Mouse (Mus musculus) midbrain, embryonic 15.5 days (tissue): ENCODE measurements around the gene Nck2. TPM values are rescaled to one million over a fixed set of nuclear protein-coding genes. Genes with fewer than 3 reads are reported as not detected.

Experiments
- ATAC-seq: fragments of 200-750 bp; cut with Nextera tagmentation; replicated peaks from 2 replicates; pipeline ENCODE4 v1.8.0; 2017; ENCODE audit warnings: moderate TSS enrichment
- H3K27ac ChIP-seq: fragments of 300-500 bp; sonication (generic); 2 replicates; pipeline ENCODE4 v1.5.1; 2015; ENCODE audit warnings: mild to moderate bottlenecking, inconsistent platforms
- H3K27me3 ChIP-seq: fragments of 300-500 bp; sonication (generic); replicated peaks from 2 replicates; pipeline ENCODE4 v1.6.1; 2015; ENCODE audit warnings: inconsistent platforms
- H3K36me3 ChIP-seq: fragments of 300-500 bp; sonication (generic); replicated peaks from 2 replicates; pipeline ENCODE4 v1.6.1; 2015; ENCODE audit warnings: inconsistent platforms
- H3K4me1 ChIP-seq: fragments of 300-500 bp; sonication (generic); 2 replicates; pipeline ENCODE4 v1.6.1; 2015; ENCODE audit warnings: inconsistent platforms
- H3K4me2 ChIP-seq: fragments of 300-500 bp; sonication (generic); 2 replicates; pipeline ENCODE4 v1.6.1; 2015; ENCODE audit warnings: inconsistent platforms, mild to moderate bottlenecking, moderate library complexity
- H3K4me3 ChIP-seq: fragments of 300-500 bp; sonication (generic); 2 replicates; pipeline ENCODE4 v1.5.1; 2015; ENCODE audit warnings: mild to moderate bottlenecking, inconsistent platforms
- H3K9ac ChIP-seq: fragments of 300-500 bp; sonication (generic); 2 replicates; pipeline ENCODE4 v1.6.1; 2015; ENCODE audit warnings: mild to moderate bottlenecking, inconsistent platforms
- H3K9me3 ChIP-seq: fragments of 300-500 bp; sonication (generic); 2 replicates; pipeline ENCODE4 v1.6.1; 2016; ENCODE audit warnings: inconsistent platforms
- WGBS: fragments of 180-500 bp; shearing (Covaris S2); methylation state at CpG from one replicate; pipeline ENCODE4 v1.1.7; 2015; ENCODE audit warnings: mixed read lengths; 5-methylcytosine and 5-hydroxymethylcytosine counted together
- polyA plus RNA-seq: library from polyadenylated mRNA; unstranded; fragments of >200 nt; fragmentation: Nextera tagmentation; extraction: Ambion mirVana; gene quantifications from 2 replicates; pipeline ENCODE4 v1.2.1, GENCODE M21; 2015

Gene Nck2
- polyA plus RNA-seq, 1 experiment from 2014 or later, result 35.5 TPM

DNA sequence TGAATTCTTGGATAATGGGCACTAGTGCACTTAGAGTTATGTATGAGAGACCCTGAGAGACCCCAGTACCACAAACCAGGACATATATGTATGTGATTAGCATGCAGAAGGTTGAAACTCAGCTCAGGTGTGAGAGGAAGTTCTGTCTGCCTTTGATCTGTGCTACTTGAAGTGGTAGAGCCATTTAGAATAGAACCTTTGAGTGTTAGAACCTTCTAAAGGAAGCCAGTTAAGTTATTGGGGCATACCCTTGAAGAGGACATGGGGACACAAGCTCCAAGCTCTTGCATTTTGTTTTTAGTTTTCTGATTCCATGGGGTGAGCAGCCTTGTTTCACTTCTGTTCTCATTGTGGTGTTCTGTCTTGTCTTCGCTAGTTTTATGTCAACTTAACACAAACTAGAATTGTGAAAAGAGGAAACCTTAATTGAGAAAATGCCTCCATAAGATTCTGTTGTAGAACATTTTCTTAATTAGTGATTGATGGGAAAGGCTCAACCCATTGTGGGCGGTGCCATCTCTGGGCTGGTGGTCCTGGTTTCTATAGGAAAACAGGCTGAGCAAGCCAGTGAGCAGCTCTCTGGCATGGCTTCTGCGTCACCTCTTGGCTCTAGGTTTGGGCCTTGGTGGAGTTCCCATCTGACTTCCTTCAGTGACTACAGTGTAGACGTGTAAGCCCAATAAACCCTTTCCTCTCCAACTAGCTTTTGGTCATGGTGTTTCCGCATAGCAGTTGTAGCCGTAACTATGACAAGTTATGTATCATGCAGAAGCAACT is 57.0 kb downstream of the Nck2 start:
- no peak overlapping the region for H3K4me3 ChIP-seq
- no peaks in the 10 kb centered on the region for H3K36me3 ChIP-seq
- H3K9ac ChIP-seq, result no peak overlapping the region
- no peaks in the 10 kb centered on the region for H3K9me3 ChIP-seq
- no peak overlapping the region for H3K27ac ChIP-seq
- no peak for ATAC-seq
- no peak overlapping the region for H3K4me2 ChIP-seq
- H3K27me3 ChIP-seq, result no peaks in the 10 kb centered on the region
- WGBS, result 95% methylated on average over 6 of the region's 6 CpGs
- peaks cover 24% of the 10 kb centered on the region for H3K4me1 ChIP-seq

GRCm38 (mm10) chr1:43501920-43502791 is 57.8 kb downstream of the Nck2 start:
- no peak for ATAC-seq
- Histone ChIP-seq H3K9ac (no peak overlapping the region), H3K4me1 (peaks cover 26% of the 10 kb centered on the region), H3K27ac (no peak overlapping the region), H3K4me2 (no peak overlapping the region), H3K27me3 (no peaks in the 10 kb centered on the region), H3K4me3 (no peak overlapping the region), H3K9me3 (no peaks in the 10 kb centered on the region), H3K36me3 (no peaks in the 10 kb centered on the region)
- 61% methylated on average over 10 of the region's 10 CpGs for WGBS

- H3K4me2 ChIP-seq, result no peak overlapping the region
- H3K27me3 ChIP-seq, result no peaks in the 10 kb centered on the region
- H3K9me3 ChIP-seq, result no peaks in the 10 kb centered on the region
- H3K27ac ChIP-seq, result no peak overlapping the region
- WGBS, result 57% methylated on average over 8 of the region's 8 CpGs
- peaks cover 26% of the 10 kb centered on the region for H3K4me1 ChIP-seq
- no peak overlapping the region for H3K9ac ChIP-seq
- ATAC-seq, result no peak
- H3K4me3 ChIP-seq, result no peak overlapping the region
- no peaks in the 10 kb centered on the region for H3K36me3 ChIP-seq
Measured at GRCm38 (mm10) chr1:43502792-43503146, 58.4 kb downstream of the Nck2 start.

DNA sequence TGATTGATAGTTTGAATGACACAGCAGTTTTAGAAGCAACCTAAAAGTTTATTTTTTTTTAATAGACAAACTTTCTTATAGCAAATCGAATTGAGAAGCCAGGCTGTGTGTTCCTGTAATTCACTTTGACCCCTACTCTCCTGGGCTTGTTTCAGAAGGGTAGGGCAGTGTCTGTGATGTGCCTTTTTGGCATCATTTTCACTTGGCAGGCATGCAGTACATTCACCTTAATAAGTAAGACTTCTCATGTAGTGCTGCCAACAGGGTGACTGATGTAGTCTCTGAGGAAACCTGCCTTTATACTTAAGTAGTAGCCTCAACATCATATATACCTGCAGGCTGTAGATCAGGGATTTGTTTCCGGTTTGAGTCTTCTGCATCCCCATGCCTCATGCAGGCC is 58.9 kb downstream of the Nck2 start:
- ATAC-seq, result no peak
- 76% methylated on average over 2 of the region's 2 CpGs for WGBS
- no peak overlapping the region for H3K27ac ChIP-seq

DNA sequence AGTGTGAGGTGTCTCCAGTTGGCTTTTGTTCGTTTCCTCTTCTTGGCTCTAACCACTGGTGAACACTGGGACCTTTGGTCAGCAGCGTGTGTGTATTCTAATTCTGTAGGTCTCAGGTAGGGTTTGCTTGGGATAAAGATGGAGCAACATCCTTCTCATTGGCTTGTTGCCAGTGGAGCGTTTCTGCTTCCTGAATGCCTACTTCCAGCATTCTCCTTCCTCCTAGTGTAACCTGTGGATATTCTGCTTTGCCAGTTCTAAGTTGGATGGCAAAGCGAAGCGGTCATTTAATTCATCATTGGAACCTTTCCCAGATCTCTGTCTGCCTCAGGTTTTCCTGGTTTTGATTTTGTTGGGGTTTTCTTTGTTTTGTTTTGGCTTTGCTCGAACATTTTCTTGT is 59.3 kb downstream of the Nck2 start:
- H3K9me3 ChIP-seq, result no peaks in the 10 kb centered on the region
- H3K27ac ChIP-seq, result no peak overlapping the region
- H3K4me3 ChIP-seq, result no peak overlapping the region
- no peak overlapping the region for H3K4me2 ChIP-seq
- ATAC-seq, result no peak
- H3K9ac ChIP-seq, result no peak overlapping the region
- whole genome bisulfite sequencing, result 66% methylated on average over 6 of the region's 6 CpGs
- no peaks in the 10 kb centered on the region for H3K36me3 ChIP-seq
- peaks cover 26% of the 10 kb centered on the region for H3K4me1 ChIP-seq
- no peaks in the 10 kb centered on the region for H3K27me3 ChIP-seq

More for the DNA sequence above, 58.9 kb downstream of the Nck2 start:
- Histone ChIP-seq H3K4me2 (no peak overlapping the region), H3K36me3 (no peaks in the 10 kb centered on the region), H3K9ac (no peak overlapping the region), H3K4me1 (peaks cover 26% of the 10 kb centered on the region), H3K4me3 (no peak overlapping the region), H3K27me3 (no peaks in the 10 kb centered on the region), H3K9me3 (no peaks in the 10 kb centered on the region)

DNA sequence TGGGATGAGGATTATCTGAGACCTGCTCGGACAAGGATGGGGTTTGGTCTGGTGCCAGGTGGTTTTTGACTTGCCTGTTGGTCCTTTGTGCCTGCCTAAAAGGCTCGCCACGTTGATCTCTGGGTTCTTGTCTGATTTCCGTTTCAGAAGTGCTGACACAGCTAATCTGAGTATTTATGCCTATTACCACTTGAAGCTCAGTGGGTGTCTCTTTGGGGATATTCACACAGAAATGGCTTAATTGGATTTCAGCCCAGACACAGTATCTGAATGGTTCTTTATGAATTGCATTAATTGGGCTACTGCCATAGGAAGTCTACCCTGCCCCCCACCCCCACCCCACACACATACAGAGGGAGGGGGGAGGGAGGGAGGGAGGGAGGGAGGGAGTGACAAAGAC is 59.9 kb downstream of the Nck2 start:
- Histone ChIP-seq H3K4me1 (peaks cover 26% of the 10 kb centered on the region), H3K27ac (no peak overlapping the region), H3K36me3 (no peaks in the 10 kb centered on the region), H3K4me3 (no peak overlapping the region), H3K9me3 (no peaks in the 10 kb centered on the region), H3K27me3 (no peaks in the 10 kb centered on the region), H3K4me2 (no peak overlapping the region), H3K9ac (no peak overlapping the region)
- peak; percentile 81 for ATAC-seq
- WGBS, result 7% methylated on average over 4 of the region's 4 CpGs

DNA sequence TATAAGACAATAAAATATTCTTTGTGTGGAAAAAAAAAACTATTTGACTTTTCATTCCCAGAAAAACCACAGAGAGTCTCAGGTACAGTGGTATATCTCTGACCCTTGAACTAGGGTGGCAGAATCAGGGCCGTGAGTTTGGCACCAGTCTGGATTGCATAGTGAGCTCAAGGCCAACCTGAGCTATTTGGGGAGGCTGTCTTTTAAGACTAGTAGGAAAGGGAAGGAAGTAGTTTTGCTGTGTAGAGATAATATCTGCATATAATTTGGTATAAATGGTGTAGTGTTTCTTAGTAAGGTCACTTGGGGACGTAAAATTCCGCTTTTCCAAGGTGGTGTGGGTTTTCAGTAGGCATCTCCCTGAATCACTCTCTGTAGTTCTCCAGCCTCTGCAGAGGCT is 62.3 kb downstream of the Nck2 start:
- Histone ChIP-seq H3K36me3 (no peaks in the 10 kb centered on the region), H3K4me2 (no peak overlapping the region), H3K9me3 (no peaks in the 10 kb centered on the region), H3K4me1 (peaks cover 26% of the 10 kb centered on the region), H3K27me3 (no peaks in the 10 kb centered on the region), H3K9ac (no peak overlapping the region), H3K27ac (no peak overlapping the region), H3K4me3 (no peak overlapping the region)
- 88% methylated on average over 3 of the region's 3 CpGs for WGBS
- no peak for ATAC-seq

DNA sequence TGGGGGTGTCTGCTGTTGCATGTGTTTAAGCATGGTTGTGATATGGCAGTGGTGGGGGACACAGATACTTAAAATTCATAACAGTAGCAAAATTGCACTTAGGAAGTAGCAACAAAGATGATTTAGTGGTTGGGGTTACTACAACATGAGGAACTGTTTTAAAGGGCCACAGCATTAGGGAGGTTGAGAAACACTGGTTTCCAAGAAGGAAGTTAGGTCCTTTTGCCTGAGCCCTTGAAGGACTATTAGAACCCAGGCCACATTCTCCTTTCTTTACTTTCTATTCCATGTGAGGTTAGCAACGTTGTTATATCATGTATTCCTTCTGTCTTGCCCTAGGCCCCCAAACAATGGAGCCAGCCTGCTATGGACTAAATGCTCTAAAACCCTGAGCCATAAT is 63.4 kb downstream of the Nck2 start:
- H3K9me3 ChIP-seq, result no peaks in the 10 kb centered on the region
- H3K4me2 ChIP-seq, result no peak overlapping the region
- H3K4me1 ChIP-seq, result peaks cover 26% of the 10 kb centered on the region
- no peaks in the 10 kb centered on the region for H3K27me3 ChIP-seq
- ATAC-seq, result no peak
- no peaks in the 10 kb centered on the region for H3K36me3 ChIP-seq
- no peak overlapping the region for H3K4me3 ChIP-seq
- no peak overlapping the region for H3K9ac ChIP-seq
- no peak overlapping the region for H3K27ac ChIP-seq
- 83% methylated on average over 1 of the region's 1 CpGs for WGBS

GRCm38 (mm10) chr1:43511256-43511655 is 66.9 kb downstream of the Nck2 start:
- Histone ChIP-seq H3K4me2 (no peak overlapping the region), H3K27ac (no peak overlapping the region), H3K4me3 (no peak overlapping the region), H3K9ac (no peak overlapping the region), H3K4me1 (0 out of 2 replicates have a peak, but pooled peaks cover 2% of the 10 kb centered on the region), H3K36me3 (no peaks in the 10 kb centered on the region), H3K9me3 (no peaks in the 10 kb centered on the region), H3K27me3 (no peaks in the 10 kb centered on the region)
- ATAC-seq, result peak; percentile 40; the same call in 1 of the 2 replicates
- WGBS, result 83% methylated on average over 12 of the region's 12 CpGs

DNA sequence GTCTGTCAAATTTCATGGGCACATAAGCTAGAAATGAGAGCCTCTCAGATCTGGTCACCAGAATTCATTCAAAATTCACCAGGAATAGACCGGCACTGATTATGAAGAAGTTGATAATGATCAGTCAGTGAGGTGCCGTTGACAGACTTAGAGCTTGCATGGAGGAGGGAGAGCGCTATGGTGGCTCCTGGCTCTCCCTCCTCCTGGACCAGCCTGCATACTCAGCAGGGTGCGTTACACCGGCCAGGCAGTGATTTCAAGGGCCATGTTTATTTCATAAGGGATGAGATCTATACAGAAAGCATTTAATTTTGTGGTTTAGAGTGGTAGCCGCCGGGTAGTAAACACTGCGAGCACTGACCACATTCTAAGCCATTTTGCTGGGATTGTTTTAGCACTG is 67.3 kb downstream of the Nck2 start:
- ATAC-seq, result peak; percentile 52
- Histone ChIP-seq H3K27me3 (no peaks in the 10 kb centered on the region), H3K9ac (no peak overlapping the region), H3K36me3 (no peaks in the 10 kb centered on the region), H3K27ac (no peak overlapping the region), H3K9me3 (no peaks in the 10 kb centered on the region), H3K4me2 (no peak overlapping the region), H3K4me3 (no peak overlapping the region), H3K4me1 (no peaks in the 10 kb centered on the region)
- WGBS, result 70% methylated on average over 8 of the region's 8 CpGs

GRCm38 (mm10) chr1:43517405-43517804 is 73.0 kb downstream of the Nck2 start:
- WGBS, result 98% methylated on average over 3 of the region's 3 CpGs
- H3K27me3 ChIP-seq, result no peaks in the 10 kb centered on the region
- H3K4me3 ChIP-seq, result no peak overlapping the region
- H3K9me3 ChIP-seq, result no peaks in the 10 kb centered on the region
- no peak overlapping the region for H3K9ac ChIP-seq
- H3K36me3 ChIP-seq, result no peaks in the 10 kb centered on the region
- ATAC-seq, result peak; percentile 31; the same call in 1 of the 2 replicates
- H3K4me2 ChIP-seq, result no peak overlapping the region
- no peak overlapping the region for H3K27ac ChIP-seq
- no peaks in the 10 kb centered on the region for H3K4me1 ChIP-seq

GRCm38 (mm10) chr1:43520216-43520988 is 76.0 kb downstream of the Nck2 start:
- Histone ChIP-seq H3K4me3 (no peak overlapping the region), H3K4me2 (no peak overlapping the region), H3K9me3 (no peaks in the 10 kb centered on the region), H3K36me3 (no peaks in the 10 kb centered on the region), H3K27ac (no peak overlapping the region), H3K4me1 (no peaks in the 10 kb centered on the region), H3K27me3 (no peaks in the 10 kb centered on the region), H3K9ac (no peak overlapping the region)
- no peak for ATAC-seq
- 91% methylated on average over 1 of the region's 1 CpGs for WGBS
